Mouse (Mus musculus) gastrocnemius, postnatal 10 days (tissue): ENCODE results near the gene Mybph. TPM values are rescaled to one million over a fixed set of nuclear protein-coding genes. Genes with fewer than 3 reads are reported as not detected.

Source experiments
- DNase-seq: peaks from one replicate; pipeline ENCODE4 v3.0.0; 2021; ENCODE audit warnings: mixed read lengths
- total RNA-seq, 2 experiments: library from RNA; stranded (reverse); gene quantifications; 2 replicates each; pipeline ENCODE4 v1.2.3; 2021

Gene Mybph
- total RNA-seq, 2 experiments from 2014 or later: 204 to 410 TPM

DNA sequence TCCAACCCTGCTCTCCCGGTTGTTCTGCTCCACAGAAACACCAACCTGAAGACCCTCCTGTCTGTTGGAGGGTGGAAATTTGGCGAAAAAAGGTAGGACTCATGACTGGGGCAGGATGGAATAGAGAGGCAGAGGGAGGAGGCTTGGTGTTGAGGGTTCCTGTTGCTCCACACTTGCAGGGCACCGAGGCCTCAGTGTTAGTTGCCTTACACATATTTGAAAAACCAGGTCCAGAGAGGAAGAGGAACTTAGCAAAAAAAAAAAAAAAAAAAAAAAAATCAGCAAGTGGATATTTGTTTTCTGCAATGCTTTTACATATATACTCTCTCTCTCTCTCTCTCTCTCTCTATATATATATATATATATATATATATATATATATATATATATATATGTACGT lies 9.2 kb upstream of the Mybph start:
- DNase-seq: no peak

DNA sequence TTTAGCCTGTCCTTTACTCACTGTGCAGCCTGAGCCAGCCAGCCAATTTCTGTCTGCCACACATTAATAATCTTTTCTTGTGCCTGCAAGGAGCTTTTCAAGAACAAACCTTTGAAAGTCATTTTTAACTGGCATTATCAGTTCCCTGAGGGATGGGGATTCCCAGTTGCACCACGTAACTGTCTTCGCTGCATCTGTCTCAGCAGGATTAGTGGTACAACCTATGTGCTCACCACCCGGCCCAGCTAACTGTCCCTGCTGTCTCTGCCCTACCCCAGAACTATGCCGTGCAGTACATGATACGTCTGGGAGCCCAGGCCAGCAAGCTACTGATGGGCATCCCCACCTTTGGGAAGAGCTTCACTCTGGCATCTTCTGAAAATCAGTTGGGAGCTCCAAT lies 5.0 kb upstream of the Mybph start:
- DNase-seq: no peak

DNA sequence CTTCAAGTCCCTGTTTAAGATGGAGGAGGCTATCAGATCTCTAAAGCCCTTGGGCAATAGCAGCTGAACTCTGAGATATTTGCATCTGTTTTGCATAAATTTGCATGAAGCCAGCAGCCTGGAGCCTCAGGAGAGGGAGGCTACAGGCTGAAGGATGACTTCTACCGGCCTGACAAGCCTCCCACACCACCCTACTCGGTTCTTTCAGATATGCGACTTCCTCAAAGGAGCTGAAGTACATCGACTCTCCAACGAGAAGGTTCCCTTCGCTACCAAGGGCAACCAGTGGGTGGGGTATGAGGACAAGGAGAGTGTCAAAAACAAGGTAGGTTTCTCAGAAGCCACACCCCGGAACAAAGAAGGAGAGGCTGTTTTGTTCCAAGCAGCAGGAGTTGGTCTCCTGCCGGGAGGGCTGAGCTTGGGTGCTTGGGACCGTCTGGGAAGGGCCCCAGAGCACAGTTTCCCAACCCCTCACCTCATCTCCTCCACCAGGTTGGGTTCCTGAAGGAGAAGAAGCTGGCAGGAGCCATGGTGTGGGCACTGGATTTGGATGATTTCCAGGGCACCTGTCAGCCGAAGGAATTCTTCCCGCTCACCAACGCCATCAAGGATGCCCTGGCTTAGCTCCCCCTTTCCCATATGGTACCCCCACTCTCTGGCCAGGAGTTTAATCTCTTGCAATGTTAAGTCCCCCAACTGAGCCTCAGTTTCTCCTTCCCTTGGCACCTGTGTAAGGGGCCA lies 4.1 kb upstream of the Mybph start:
- no peak for DNase-seq

DNA sequence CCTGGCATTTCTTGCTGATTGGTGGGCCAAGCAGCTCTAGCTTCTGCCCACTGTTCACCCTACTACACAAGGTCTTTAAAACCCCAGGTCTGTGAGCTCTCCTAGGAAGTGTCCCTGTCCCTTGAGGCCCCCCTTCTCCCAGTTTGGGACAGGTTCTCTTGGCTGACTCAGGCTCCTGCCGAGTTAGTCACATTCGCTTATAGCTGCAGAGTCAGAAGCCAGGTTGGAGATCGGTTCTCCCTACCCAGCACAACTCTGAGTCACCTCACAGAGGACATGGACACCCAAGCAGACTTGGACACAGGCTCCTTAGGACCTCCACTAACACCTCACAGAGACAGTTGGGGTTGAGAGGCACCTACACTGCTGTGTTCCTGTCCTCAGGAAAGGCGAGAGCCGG lies 2.1 kb upstream of the Mybph start:
- DNase-seq: no peak

DNA sequence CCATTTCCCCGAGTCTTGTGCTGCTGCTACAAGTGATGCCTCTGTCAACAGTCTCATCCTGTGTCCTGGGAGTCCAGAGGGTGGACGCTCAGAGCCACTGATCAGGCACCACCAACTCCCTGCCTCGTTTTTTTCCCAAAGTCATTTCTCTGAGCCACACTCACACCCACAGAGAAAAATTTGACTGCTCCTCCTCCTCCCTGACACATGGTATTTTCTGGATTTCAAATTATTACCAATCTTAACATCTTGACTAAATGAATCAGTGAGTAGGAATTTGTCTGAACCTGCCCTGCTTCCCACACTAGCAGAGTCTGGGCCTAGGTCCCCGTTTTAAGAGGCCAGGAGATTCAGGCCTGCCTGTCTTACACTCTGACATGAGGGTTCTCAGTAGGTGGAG lies 1.2 kb upstream of the Mybph start:
- DNase-seq: no peak

DNA sequence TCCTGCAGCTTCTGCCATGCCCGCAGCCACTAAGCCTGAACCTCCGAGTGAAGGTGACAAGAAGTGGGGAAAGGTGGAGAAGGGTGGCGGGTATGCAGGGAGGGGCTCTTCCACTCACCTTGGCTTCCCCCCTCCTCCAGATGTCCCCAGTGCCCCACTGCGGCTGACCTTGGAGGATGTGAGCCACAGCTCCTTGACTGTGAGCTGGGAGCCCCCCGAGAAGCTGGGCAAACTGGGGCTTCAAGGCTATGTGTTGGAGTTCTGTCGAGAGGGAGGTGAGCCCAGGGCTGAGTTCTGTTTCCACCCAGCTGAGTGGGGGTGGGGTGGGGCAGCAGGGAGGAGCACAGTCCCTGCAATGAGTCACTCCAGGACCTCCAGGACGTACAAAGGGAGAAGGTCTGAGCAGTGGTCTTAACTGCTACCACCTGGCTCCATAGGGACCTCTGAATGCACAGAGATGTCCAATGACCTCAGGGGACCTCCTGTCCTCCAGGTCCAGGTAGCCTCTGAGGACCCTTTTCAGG lies 488 bp downstream of the Mybph start:
- no peak for DNase-seq

DNA sequence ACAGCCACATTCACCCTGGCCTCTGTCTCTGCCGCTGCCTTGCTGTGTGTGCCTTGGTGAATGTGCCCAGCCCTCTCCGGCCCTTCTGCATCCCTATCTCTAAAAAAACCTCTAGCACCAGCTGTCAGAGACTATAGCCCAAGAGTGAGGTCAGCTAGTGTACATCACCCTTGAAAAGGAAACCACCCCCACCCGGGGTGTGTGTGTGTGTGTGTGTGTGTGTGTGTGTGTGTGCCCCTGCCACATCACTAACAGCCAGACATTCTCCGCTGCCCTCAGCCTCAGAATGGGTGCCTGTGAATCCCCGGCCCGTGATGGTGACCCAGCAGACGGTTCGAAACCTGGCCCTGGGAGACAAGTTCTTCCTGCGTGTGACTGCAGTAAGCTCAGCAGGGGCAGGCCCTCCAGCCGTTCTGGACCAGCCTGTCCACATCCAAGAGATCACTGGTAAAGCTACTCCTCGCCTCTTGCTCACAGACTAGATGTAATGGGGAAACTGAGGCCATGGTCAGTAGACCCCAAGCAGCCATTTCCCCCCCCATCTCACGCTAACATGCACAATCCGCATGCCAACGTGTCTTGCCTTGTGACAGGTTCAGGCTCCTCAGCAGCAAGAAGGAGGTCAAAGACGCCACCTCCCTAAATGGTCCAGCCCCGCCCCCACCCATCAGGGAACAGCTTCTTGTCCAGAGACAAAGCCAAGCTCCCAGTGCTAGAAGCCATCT lies 1.2 kb downstream of the Mybph start:
- DNase-seq: peak; percentile 34

DNA sequence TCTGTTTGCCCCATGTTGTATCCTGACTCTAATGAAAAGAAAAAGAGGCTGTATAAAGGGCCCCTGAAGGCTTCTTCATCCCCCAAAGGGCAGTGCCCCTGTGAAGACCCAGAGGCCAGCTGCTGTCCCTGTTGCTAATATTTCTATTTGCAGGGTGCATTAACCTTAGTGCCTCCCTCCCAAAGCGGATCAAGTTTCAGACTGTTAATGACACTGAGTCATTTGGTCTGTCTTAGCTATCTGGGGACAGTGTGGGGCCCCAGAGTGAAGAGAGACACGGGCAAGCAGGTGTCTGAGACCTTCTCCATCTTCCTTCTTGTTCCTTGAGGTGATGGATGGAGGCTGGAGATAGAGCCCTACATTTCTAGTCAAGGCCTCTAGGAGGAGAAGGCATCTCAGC lies 1.9 kb downstream of the Mybph start:
- no peak for DNase-seq

DNA sequence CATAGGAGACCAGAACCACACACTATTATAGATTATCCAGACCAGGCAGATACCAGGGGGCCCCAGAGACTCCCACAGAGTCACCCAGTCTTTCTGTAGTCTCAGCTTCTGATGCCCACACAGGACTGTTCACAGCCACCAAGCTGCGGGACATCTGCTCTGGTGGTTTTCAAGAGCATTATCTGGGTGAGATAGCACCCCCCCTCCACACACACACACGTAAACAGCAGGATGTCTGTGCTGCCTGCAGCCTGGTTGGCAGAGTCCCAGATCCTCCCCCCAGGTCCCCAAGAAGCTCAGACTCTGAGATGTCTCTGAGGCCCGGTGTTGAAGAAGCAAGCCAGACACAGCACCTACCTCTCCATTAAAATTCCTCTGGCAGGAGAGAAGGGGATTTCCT lies 2.3 kb downstream of the Mybph start:
- DNase-seq: peak; percentile 45

DNA sequence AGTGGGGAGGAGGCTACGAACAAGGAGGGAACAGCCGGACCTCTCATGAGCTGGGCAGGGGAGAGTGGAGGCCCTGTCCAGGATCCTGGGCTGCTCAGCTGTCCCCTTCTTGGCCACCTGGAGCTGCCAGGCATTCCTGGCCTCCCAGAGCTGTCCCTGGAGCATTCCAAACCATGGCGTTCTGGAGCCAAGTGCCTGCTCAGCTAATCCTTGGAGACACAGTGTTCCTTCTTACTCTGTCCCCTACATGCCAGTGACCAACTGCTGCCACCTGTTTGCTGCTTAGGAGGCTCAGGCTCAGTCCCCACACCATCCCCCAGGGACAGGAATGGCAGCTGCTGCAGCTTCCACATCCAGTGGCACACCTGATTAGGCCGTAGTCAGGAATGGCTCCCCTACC lies 2.7 kb downstream of the Mybph start:
- peak; percentile 65 for DNase-seq

DNA sequence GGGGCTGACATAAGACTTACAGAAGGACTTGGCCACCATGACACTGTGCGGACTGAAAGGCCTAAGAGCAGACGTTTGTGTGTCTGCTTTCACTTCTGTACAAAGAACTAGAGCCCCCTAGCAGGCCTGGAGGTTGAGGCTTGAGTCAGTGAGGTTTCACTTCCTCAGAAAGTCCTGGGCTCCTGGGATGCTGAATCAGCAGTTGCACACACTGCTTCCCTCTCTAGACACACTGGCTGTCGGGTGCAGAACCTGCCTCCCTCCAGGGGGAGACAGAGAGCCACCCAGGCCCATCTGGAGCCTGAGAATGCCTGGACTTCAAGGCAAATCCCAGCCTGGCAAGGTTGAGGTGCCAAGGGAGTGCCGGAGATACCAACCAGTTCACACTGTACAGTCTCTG lies 3.1 kb downstream of the Mybph start:
- peak; percentile 76 for DNase-seq

DNA sequence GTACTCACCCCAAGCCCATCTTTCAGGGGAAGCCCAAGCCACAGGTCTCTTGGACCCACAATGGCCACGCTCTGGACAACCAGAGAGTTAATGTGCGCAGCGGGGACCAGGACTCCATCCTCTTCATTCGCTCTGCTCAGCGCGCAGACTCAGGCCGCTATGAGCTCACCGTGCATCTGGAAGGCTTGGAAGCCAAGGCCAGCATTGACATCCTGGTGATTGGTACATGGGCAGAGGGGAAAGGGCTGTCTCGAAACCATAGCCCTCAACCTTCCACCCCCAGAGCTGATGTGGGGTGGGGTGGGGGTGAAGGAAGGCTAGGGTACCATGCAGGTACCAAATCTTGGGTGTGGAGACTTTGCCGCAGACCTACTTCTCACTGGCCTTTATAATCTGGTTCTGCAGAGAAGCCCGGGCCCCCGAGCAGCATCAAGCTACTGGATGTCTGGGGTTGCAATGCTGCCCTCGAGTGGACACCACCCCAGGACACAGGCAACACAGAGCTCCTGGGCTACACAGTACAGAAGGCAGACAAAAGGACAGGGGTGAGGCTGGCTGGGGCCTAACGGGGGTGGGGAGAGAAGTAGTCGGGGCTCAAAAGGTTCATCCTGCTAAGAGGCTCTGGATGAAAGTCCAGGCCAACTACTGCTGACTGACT lies 4.2 kb downstream of the Mybph start:
- no peak for DNase-seq

DNA sequence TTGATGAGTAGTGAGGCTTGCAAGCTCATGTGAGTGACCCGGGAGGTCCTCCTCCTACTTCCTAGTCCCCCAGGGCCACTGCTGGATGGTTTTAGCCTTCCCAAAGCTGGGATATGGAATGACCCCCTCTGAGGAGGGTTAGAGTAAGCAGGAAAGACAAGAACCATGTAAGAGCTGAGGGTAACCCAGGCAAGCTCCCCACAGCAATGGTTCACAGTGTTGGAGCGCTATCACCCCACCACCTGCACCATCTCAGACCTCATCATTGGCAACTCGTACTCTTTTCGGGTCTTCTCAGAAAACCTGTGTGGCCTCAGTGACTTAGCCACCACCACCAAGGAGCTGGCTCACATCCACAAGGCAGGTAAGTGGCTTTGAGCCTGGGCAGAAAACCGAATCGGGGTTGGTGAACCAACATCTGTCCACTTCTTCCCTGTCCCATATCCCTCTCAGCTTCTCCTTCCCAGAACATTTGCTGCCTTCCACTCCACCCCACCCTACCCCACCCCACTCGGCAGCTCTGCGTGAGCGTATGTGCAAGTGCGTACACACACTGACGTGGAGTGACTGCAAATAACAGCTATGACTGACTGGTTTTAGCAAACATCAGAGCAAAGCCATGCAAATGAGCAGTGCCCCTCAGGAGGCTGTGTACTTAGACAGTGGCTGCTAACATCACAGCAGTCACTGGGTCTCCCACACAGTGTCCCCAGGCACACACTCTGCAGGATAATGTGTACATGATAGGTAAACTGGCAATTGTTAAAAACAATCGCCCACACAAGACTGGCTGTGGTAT lies 5.1 kb downstream of the Mybph start:
- DNase-seq: no peak

DNA sequence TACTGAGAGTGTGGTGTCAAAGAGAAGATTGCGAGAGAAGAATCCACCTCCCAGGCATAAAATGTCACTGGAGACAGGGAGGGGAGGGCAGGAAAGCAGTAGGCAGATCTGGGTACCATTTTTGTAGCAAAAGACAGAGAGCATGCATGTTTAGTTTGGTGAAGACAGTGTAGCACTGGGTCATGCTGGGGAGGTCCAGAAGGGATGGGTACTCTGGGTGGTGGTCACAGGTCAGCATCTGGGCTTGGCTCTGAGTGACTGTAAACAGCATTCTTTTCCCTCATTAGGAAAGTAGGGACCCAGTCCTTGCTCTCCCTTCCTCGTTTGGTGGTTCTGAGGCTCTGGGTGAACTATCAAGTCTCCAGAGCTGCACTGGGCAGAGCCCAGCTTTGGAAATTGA lies 7.2 kb downstream of the Mybph start:
- no peak for DNase-seq

DNA sequence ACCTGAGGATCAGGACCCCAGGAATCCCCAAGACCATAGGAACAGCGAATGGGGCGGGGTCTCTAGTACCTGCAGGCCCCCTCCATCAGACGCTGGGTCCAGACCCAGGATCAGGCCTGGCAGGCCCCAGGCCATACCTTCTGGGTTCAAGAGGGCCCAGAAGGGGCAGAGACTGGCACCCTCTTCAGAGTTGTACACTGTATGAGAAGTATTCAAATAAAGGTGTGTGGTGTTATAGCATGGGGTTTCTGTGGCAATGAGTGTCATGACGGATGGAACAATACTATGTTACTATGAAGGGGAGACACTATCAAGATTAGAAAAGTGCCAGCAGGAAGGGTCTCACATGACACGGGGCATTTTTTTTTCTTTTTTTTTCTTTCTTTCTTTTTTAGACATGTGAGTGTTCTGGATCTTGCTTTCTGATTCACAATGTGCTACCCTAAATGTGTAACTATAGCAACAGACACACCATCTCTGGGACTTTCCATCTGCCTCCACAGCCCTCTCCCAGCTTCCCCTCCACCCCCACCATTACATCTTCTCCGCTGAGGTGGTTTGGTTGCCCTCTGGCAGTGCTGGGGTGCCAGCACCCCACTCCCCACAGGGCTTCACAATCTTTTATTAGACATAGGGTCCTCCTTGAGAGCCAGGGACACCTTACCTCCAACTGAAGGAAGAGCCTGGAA lies 7.9 kb downstream of the Mybph start:
- DNase-seq: no peak

DNA sequence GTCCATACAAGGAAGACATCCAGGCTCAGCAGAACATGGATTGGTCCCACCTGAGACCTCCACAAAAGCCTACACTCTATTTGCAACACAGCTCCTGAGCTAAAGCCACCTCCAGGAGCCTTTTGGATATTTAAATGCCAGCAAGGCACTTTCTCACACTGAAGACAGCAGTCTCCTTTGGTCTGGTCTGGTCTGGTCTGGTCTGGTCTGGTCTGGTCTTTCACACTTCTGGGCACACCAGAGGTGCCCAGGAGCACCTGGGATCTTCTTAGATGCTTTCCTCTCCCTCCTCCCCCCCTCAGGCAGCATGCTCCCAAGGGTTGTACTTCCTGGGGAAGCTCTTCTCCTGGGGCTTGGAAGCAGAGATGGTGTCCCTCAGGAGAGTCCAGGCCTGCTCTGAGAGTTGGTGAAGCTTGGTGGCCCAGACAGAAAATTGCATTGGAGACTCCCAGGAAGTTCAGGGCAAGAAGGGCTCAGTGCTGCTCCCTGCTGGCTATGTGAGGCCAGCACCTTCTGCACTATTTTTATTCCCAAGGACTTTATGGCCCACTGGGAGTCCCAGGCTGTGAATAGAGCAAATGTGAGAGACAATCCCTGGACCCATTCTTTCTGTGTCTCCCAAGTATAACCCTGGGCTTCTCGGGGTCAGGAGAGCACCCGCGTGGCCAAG lies 8.6 kb downstream of the Mybph start:
- DNase-seq: peak; percentile 74

DNA sequence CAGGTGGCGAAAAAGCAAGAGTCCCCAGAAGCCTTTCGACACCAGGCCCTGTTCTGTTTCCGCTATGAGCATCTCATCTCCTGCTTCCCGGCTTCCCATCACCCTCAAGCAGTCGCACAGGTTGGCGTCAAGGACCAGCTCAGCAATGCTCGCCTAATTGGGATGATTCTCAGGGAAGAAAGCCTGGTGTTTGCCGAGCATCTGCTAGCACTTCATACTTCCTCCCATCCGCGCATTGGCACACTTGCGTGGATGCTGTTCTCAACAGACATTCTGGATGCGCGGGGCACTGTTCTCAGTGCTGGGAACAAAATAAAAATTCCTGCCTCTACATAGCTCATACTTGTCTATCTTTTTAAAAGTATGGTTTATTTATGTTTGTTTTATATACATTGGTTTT lies 11.0 kb downstream of the Mybph start:
- DNase-seq: no peak

DNA sequence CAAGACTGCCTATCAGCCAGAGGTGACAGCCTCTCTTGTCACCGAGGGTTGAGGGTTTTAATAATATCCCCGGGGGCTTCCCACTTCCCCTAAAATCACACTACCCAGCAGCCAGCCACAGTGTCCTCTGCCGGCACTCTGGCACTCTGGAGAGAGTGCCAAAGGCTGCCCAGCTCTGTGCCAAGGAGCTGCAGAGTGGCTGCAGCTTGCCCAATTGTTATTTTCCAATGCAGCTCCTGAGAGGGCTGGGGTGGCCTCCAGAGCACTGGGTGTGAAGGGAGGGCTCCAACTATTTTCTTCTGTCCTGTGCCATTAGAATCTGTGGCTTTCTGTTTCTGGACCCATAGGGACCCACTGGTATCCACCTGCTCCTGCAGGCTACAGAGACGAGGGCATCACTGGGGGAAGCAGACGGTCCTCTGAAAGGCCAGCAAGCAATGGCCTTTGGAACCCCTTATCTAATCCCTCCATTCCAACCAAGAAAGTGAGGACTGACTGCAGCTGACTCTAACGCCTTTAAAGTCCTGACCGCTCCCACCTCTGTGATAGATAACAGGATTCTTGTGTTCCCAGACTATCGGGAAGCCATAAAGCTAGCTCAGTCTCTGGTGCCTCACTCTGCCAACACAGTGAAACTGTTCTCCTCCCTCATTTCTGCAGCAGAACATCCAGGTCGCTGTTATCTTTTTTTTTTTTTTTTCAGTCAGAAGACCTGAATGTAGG lies 12.2 kb downstream of the Mybph start:
- no peak for DNase-seq

DNA sequence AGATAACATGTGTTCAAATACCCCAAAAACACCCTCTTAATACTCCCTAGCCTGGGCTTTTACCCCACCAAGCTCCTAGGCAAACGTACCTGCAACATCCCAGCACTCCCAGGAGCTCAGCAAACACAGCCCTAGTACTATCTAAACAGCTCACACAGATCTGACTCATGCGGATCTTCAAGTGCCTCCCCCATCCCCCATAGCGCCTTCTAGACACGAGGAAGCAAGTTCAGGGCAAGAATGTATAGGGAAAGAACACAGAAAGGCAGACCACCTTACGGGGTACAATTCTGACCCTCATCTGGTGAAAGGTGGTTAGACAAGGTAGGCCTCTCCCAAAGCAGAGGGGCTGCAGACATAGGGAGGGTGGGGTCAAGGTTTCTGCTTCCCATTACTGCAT lies 12.8 kb downstream of the Mybph start:
- no peak for DNase-seq

DNA sequence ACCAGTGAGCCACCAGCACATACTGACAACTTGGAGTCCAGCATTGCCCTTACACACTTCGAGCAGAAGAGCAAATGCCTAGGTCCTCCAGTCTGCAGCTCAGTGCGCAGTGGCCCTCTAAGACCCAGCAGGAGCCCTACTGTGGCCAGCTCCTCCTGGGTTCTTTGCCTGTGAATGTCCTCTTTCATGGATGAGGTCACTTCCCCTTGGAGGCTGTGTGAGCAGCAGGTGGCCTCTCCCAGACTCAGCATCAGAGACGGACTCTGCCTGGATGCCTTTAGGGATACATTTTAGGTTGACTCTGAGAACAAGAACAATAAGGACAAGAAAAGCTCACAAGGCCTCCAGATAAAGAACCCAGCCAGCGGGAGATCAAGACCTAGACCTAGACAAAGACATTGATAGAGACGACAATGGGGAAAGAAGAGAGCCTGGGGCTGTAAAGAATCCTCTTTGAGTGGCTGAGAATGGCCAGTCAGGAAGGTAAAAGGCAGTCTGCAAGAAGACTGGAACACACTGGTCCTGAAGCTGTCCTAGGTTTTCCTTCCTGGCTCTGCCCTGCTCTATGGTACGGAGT lies 17.0 kb downstream of the Mybph start:
- no peak for DNase-seq
